Mouse (Mus musculus) stomach, postnatal 0 days (tissue): ENCODE results near the gene Oas1a.

Experiments
- CTCF ChIP-seq: IDR thresholded peaks from 2 replicates; pipeline ENCODE4 v1.5.1; 2016; ENCODE audit warnings: antibody characterized with exemption, low read depth, mild to moderate bottlenecking, moderate library complexity
- EP300 ChIP-seq: optimal IDR thresholded peaks from 2 replicates; pipeline ENCODE3; 2016; ENCODE audit warnings: antibody characterized with exemption

DNA sequence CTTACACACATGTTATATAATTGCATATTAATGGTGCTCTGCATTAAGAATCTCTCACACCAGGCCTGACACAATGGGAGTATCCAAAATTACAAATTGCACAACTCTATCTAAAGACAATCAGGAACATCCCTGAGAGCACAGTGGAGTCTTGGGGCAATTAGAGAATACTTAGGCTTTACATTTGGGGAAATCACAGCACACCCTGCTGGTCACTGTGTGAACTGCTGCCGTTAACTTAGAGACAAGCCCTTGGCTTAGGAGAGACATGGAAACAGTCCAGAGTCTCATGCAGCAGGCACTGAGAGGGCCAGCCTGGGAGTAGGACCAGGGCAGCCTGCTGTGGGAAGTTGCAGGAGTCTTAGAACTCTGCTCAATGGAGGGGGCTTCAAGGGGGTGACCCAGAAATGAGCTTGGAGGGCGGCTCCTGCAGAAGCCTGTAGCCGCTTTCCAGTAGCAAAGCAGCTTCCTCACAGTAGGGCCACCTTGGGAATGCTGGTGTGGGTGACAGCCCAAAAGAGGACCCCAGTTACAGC is 57.7 kb downstream of the Oas1a start:
- TF ChIP-seq CTCF (peak; percentile 81), EP300 (no peak)
